Mouse (Mus musculus) urinary bladder, postnatal 14 days (tissue): Measurements from ENCODE around the gene Ggt1.
A peak's percentile ranks its signal among the peaks of the same experiment; 100 is the strongest.
"Not testable (repeated sequence)": the region's sequence is repeated elsewhere in the genome, so short reads cannot be mapped to it uniquely, and the experiment has no call there.

ENCODE experiments used
- DNase-seq: peaks from one replicate; pipeline ENCODE4 v3.0.0; 2021; ENCODE audit warnings: low spot score

Ggt1 gene

DNA sequence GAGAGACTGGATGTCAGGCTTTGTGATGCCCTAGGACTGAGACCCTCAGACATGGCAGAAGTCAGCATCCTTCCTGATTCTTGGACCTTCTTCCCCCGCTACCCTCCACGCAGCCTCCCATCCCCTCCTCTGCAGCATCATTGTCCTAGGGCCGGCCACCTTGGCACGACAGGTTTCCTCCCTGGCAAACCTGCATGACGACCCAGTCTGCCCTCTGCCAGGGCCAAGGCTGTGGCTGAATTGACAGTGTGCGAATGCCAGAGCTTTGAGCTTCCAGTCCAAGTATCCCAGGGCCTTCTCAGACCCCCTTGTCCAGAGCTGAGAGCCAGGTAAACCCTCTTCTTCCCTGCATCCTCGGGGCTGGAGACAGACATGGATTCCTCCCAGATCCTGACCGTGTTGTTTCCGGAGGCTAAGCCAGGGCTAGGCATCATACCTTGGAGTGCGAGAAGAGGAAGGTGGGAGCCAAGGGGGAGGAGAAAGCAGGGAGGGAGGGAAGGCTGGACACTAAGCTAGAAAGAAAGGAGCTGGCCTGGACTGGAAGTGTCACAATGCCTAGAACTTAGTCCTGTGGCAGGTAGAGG, at the start of gene Ggt1:
Gene Ggt1, plus strand, starts transcription at position 534 of the 584 bp plus-strand sequence.
- no peak for DNase-seq

DNA sequence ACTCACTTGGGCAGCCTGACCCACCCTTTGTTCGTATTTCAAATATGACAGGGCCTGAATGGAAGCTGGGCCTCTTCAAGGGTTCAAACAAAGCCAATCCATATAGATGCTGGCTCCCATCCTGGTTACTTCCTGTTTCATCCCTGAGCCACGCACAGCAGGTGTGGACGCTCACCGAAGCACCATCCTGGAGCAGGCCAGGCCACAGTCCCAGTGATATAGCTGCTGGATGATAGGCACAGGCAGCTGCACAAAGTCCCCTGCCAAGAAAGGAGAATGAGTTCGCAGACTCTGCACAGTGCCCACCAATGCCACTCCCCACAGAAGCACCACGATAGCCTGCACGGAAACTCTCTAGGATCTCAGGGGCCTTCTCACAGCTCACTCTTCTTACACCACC, 49.5 kb upstream of the Ggt1 start:
- DNase-seq: no peak

DNA sequence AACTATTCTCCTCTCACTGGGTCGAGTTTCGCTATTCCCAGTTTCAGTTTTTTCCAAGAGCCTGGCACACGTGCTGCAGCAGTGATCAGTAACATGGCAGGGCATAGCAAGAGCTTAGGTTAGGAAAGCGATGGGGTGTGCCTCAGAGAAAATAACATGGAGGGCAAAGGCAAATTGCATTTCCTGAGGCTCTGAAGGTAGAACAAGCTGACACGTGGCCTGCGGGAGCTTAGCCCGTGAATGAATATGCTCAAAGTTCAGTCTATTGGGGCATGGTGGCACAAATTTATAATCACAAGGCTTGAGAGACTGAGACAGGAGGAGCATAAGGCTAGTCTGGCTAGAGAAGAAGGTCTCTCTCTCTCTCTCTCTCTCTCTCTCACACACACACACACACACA, 48.6 kb upstream of the Ggt1 start:
- DNase-seq: no peak

DNA sequence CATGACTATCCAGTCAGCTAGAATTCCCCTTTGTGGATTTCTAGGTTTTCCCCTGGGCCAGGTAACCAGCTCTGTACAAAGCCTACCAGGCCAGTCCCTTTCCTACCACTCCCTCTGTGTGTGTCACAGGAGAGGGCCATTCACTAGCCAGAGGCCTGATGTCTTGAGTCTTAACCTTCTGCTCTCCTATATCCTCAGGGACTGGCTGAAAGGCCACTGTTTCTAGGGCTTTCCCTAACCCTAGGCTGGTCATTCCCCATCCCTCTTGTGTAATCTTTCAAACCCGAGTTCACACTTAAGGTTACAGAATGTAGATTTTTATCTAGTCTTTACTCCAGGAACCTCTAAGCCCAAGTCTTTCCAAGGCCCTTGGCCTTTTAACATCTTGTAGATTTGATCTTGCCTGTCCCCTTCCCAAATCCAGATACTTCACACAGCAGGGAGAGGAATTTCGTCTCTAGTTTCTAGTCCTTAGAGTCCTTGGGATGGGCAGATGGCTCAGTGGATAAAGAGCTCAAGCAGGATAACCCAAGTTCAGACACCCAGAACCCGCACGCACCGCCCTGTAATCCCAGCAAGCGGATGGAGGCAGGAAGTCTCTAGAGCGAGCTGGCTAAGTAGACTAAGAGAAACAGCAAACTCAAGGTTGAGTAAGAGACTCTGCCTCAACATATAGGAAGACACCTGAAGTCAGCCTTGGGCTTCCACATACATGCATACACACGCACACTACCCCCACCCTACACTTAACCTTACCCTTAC, 47.9 kb upstream of the Ggt1 start:
- DNase-seq: no peak

DNA sequence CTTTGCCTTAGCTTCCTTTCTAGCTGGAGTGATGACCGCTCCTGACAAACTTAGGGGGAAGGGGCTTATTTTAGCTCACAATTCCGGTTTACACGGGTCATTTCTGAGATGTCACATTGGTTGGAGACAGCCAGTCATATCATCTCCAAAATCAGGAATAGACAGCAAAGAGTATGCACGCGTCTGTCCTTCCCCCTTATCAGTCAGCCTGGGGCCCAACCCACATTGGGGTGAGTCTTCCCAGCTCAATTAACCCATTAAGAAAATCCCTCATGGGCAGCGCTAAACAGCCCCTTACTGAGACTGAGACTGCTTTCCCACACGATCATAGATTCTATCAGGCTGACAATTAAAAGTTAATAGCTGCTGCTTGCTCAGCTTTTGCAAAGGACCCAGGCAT, 47.0 kb upstream of the Ggt1 start:
- DNase-seq: no peak

DNA sequence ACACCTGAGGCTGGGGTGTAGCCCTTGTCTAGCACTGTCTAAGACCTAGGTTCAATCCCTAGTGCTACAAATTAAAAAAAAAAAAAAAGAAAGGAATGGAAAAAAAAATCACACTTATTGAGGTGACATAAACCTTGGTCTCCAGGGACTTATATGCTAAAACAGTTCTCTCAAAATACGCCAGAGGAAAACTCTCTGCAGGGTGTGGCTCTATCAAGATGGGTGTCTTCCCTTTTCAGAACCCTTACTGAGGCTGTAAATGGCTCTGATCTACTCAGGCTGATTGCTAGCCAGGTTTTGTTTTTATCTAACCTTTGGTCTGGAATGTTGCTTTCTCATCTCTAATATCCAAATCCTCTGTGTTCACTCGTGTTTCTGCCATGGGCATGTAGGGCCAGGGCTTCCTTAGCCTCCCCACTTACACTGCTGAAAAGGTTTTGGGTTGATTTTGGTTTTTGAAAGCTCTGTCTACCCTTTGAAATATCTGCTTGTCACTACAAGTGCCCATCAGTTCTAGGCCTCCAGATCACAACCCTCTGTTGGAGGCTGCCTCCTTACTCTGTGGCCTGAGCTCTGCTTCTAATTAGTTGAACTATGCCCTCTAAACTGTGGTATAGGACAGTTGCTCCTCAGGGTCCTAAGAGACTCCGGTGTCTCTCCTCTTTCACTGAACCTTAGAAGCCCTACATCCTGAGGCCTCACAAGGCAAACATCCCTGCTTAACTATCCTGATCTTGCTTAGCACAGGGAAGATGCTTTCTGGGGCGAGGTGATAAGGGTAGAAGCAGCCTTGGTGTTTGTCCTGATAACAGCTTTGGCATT, 46.0 kb upstream of the Ggt1 start:
- DNase-seq: no peak

DNA sequence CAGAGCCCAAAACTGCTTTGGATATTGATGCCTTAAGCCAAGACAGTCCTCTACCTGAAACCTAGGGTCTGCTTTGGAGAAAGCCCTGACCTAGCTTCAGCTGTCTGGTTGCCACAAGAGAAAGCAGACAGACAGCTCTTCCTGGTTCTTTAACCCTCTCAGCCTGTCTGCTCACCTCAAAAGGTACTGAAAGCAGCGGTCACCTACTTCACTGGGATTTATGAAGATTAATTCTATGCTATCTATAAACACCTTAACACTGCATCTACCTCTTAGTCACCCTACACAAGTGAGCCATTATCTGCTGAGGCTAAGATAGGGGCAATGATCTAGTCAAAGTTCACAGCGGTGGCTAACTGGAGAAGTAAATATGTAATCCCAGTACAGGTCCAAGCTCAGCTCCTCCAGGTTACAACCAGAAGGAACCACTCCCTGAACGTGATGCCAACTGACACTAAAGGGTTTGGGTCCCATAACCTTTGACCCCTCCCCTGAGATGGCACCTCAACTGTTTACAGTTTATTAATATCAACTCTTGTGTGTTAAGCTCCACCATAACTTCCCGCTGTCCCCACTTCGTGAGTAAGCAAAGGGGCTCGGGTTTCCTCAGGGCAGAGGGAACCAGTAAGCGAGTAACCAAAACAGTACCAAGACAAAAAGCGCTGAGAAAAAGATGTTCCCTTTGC, 45.2 kb upstream of the Ggt1 start:
- DNase-seq: no peak

DNA sequence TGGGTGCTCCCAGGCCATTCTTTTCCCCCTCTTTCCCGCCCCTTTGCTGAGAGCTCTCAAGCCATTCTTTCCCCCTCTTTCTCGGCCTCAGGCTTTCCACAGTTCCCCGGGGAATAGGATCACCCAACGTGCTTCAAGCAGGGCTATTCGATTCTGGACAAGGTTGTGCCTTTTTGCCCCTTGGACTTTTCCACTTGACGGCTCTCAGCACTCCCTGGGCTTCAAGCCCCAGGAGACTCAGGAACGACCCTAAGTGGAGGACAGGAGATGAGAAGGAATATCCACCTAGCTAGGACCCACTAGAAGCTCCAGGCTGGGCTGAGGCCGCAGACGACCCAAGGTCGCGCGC, 44.7 kb upstream of the Ggt1 start:
- DNase-seq: peak; percentile 11

DNA sequence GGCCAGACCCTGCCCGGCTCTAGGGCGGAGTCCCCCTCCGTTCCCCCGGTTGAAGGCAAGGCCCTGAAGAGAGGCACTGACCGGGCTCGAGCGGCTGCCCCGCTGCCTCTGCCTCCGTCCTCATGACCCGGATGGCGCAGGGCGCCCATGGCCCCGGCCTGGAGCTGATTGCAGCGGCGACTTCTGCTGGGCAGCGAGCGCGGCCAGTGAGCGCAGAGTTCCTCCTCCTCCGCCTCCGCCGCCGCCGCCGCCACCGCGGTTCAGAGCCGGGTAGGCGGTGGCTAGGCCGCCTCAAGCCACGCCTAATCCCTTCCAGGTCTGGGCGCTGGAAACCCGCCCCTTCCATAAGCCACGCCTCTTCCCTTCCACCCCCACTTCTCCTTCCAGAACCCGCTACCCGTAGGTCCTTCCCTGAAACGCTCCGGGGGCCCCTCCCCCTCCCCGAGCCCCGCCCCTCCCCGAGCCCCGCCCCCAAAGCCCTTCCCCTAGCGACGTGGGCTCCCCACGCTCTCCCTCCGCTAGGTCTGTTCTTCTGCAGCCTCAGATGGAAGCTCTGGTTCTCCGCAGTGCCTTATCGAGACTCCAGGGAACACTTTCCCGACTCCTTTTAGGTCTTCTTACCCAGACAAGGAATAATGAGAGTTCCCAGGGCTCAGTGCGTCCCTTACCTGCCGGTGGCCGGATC, 44.2 kb upstream of the Ggt1 start, which contains the start of gene Snrpd3:
Gene Snrpd3, plus strand, starts transcription at position 479 of the 685 bp plus-strand sequence.
- DNase-seq: peak; percentile 95

DNA sequence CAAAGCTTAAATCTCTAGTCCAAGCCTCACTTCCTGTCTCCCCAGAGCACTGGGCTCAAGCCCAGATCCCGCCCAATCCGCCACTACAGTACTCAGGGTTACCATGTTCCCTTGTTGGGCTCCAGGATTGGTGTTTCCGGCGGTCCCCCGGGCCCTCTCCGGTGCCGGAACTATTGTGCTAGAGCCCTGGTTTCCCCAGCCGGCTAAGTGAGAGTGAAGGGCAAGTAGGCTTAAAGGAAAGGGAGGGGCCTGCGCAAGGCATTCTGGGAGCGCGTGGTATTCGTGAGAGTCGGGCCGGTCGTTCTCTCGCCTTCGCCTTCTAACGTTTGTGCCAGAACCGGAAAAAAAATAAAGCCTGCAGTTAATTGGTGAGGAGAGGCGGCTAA, 43.7 kb upstream of the Ggt1 start, which contains the start of gene Gucd1:
Gene Gucd1, minus strand, starts transcription at position 215 of the 386 bp plus-strand sequence.
- peak; percentile 97 for DNase-seq

DNA sequence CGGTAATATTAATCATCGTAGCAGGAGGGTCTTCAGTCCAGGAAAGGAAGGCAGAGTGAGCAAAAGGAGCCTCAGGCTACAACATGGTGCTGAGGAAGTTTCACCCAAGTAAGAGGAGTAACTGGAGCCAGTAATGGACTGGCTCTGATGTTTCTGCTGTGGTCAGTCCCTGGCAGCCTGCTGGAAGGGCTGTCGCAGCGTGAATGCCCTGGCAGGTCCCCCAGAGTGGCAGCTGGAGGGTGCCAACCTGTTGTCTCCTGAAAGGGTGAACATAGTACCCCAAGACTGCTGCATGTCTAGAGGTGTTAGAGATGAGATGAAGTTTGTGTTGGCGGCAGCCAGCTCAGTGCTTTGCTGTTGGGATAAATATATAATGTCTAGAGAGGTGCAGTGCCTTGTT, 40.8 kb upstream of the Ggt1 start:
- no peak for DNase-seq

DNA sequence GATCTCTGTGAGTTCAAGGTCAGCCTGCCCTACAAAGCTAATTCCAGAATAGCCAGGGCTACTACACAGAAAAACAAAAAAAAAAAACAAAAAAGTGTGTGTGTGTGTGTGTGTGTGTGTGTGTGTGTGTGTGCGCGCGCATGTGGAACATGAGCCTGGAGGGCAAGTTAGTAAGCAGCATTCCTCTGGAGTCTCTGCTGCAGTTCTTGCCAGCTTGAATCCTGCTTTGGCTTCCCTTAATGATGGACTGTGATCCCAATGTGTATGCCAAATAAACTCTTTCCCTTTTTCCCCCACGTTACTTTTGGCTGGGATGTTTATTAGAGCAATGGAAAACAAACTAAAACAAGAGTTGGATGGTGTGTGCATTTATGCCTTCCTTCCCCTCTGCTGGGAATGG, 39.8 kb upstream of the Ggt1 start:
- no peak for DNase-seq

DNA sequence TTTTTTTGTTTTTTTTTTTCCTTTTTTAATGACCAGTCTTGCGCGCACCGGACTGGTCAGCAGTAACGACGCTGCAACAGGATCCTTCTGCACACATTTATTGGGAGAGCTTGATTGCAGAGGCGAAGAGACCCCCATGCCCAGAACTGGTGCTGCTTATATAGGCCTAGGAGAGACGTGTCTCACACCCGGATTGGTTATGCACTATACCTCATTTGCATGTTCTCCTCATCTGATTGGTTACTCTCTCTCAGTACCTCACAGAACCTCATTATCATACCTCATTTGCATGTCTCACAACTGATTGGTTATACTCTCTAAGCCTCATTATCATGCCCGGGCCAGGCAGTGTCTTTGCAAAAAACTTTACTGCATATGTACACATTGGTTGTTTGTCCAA, 36.0 kb upstream of the Ggt1 start:
- not testable (repeated sequence) for DNase-seq

DNA sequence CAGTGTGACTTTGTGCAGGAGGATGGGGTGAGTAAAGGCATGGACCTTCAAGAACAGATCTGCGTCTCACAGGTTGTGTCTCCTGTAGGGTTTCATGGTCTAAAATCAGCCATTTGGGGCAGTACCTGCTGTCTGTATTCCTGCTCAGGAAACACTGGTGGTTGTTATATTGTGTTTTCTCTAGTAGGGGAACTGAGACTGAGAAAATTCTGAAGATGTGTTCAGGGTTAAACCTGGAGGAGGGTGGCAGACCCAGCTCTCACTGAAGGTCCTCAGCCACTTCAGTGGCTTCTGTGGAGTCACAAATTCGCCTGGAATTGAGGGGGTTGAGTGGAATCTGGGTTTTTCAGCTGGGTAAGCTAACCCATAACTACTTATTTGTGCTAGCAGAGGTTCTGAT, 31.1 kb upstream of the Ggt1 start:
- no peak for DNase-seq

DNA sequence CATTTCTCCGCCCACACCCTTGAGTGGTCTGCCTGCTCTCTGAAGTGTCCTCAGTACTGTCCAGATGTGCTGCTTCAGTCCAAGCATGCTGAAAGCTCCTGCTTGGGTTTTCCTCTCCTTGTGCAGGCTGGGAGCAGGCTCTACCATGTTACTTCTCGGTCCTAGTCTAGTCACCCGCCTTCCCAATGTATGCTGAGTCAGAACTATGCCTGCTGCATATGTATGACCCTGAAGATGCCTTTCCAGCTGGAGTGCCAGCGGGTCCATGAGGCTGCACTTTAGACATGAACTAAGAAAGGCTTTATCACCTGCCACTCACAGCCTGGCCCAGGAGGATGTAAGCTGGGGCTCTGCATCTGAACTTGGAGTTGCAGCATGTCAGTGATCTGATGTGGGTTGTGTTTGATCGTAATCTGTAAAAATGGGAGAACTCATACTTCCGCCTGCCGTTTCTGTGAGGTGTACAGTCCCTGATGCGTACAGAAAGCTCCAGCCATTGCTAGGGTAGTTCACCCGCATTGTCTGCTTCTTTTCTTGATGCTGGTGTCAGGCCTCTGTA, 29.8 kb upstream of the Ggt1 start:
- DNase-seq: no peak

DNA sequence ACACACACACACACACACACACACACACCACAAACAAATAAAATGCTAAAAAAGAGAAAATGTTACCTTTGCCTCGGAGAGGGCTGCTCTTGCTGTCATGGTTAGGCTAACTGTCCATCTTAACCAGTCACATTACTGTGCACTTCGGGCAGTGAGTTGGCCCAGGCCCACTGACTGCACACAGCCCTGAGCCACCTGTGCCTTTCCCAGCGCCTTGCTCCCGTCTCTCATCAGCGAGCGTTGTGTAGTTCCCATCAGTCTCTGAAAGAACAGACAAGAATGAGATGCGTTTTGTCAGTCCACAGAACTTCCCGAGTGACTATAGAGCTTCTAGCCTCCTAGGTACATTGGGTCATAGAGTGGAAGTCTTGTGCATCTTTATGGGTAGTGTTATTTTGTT, 27.2 kb upstream of the Ggt1 start:
- DNase-seq: no peak

DNA sequence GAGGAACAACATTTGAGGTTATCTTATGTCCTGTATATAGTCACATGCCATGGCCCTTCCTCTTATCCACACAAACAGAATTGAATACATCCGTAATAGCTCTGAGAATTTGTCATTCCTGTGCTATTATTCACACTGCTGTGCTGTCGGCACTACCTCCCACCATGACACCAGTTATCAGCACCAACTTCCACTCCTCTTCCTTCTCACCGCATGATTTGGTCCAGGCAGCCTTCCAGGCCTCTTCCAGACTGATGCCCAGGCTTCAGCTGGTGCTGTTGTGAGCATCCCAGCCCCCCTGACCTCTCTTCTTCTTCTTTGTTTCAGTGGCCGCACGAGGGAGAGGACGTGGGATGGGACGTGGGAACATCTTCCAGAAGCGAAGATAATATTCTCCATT, 26.5 kb upstream of the Ggt1 start:
- DNase-seq: no peak

DNA sequence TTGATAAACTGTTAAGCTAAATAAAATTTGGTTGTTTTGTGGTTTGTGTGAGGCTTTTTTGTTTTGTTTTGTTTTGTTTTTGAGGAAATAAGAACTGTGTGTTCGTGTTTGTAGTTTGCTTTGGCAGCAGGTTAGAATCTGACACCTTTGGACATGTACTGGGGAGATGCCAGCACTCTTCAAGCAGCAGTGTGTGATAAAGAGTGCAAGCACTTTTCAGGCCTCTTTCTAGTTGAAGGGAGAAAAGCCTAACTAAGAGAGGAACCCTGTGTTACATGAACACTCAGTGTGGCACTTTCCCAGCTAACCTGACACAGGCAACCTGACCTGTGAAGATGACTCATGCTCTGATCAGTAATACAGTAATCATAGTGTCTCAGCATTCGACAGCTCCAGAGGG, 26.0 kb upstream of the Ggt1 start:
- DNase-seq: no peak

DNA sequence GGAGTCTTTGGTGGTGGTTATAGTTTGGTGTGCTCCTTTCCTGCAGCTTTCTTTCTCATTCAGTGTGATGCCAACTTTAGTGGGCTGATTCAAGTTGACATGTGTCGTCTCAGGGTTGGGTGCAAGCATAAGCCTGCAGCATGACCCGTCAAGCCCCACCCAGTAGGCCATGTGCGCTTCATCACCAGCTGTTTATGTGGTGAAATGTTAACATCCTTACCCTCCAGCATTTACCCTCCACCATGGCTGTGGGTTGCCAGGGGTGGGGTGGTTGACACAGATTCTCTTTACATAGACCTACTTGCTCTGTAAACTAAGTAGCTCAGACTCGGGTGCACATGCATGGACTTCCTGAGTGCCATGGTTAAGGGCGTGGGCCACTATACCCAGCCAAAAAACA, 25.3 kb upstream of the Ggt1 start:
- no peak for DNase-seq

DNA sequence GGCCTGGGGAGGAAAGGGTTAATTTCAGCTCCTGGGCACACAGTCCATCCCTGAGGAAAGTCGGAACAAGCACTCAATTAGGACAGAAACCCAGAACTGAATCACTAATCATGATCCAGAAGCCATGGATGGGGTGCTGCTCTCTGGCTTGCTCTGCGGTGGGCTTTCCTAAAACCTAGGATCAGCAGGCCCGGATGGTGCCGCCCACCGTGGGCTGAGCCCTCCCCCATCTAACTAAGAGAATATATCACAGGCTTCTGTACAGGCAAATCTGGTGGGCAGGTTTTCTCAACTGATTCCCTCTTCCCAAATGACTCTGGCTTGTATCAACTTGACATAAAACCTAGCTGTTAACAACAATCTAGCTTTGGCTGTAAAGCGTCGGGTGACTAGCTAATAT, 13.5 kb upstream of the Ggt1 start:
- DNase-seq: no peak

DNA sequence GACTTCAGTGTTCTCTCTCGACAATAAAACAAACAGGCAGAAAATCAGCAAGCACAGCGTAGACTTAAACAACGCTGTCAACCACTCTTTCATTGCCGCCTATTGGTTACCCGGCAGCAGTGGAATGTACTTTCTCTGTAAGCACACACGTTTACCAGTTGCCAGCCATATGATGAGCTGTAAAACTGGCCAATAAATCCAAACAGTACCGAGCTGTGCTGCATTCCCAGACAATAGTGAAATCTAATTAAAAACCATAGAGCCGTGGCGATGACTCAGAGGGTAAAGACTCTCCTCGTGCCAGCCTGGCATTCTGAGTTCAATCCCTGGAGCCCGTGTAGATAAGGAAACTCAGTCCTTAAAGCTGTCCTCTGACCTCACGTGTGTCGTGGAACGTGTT, 12.9 kb upstream of the Ggt1 start:
- no peak for DNase-seq

DNA sequence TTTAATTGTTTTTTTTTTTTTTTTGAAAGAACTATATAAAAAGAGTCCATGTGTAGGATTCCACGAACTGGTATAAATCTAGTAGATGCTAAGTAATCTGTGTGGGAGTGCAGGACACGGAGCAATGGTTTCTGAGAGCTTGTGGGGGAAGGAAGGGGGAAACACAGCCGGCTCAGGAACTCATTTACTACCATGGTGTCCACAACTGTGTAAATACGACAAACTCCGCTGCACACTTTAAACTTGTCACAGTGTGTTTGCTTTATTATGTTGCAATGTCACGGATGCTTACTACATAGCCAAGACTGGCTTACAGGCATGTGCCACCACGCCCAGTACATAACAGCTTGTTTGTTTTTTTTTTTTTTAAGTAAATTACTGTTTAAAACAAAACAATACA, 11.5 kb upstream of the Ggt1 start:
- no peak for DNase-seq
